Mouse (Mus musculus) liver, embryonic 16.5 days (tissue): ENCODE results near the gene Oasl2. TPM values are rescaled to one million over a fixed set of nuclear protein-coding genes. Genes with fewer than 3 reads are reported as not detected.

ENCODE experiments used
- microRNA-seq: library from miRNA; unstranded; fragments of <30 nt; microRNA quantifications from one replicate; pipeline ENCODE4, GENCODE M21; 2016
- polyA plus RNA-seq: library from polyadenylated mRNA; unstranded; fragments of >200 nt; fragmentation: Nextera tagmentation; extraction: Ambion mirVana; gene quantifications from 2 replicates; pipeline ENCODE4 v1.2.1, GENCODE M21; 2015

Gene Oasl2
- polyA plus RNA-seq, 1 experiment from 2014 or later = 2.6 TPM

Small RNA genes within 50 kb of the gene (microRNA-seq; reads per million reads assigned to microRNA genes)
- gene Mir6240 = 13.0 reads per million, percentile 31 among the genes with 10 or more reads in this experiment

Other genes with a start within 250 kb of the Oasl2 start
- 0.44 and 0.53 TPM in 2 replicates for gene Trpv4, start 238.5 kb upstream of the Oasl2 start, polyA plus RNA-seq
- 28.6 and 30.3 TPM in 2 replicates for gene Gltp, start 206.0 kb upstream of the Oasl2 start, polyA plus RNA-seq
- 2.5 and 2.9 TPM in 2 replicates for gene Tchp, start 189.2 kb upstream of the Oasl2 start, polyA plus RNA-seq
- gene Ankrd13a, start 122.3 kb upstream of the Oasl2 start, polyA plus RNA-seq = 10.0 and 11.8 TPM in 2 replicates
- 15.4 and 16.1 TPM in 2 replicates for gene Git2, start 121.4 kb upstream of the Oasl2 start, polyA plus RNA-seq
- gene 1500011B03Rik, start 73.5 kb upstream of the Oasl2 start, polyA plus RNA-seq = 19.4 and 22.7 TPM in 2 replicates
- gene 4930519G04Rik, start 43.3 kb upstream of the Oasl2 start, polyA plus RNA-seq = not detected in 2 replicates
- gene Gm9936, start 38.3 kb upstream of the Oasl2 start, polyA plus RNA-seq = 0.02 TPM in 1 of 2 replicates, not detected in the other
- 0.26 and 0.61 TPM in 2 replicates for gene Oasl1, start 26.3 kb downstream of the Oasl2 start, polyA plus RNA-seq
- 9.8 and 10.2 TPM in 2 replicates for gene 2210016L21Rik, start 45.2 kb downstream of the Oasl2 start, polyA plus RNA-seq
- gene Hnf1a, start 74.2 kb downstream of the Oasl2 start, polyA plus RNA-seq = 4.1 and 4.7 TPM in 2 replicates
- 3.2 and 3.3 TPM in 2 replicates for gene Sppl3, start 114.2 kb downstream of the Oasl2 start, polyA plus RNA-seq
- gene Gm10401, start 201.4 kb downstream of the Oasl2 start, polyA plus RNA-seq = 8.1 and 8.5 TPM in 2 replicates
- gene Acads, start 222.4 kb downstream of the Oasl2 start, polyA plus RNA-seq = 48.8 and 54.2 TPM in 2 replicates
- 7.7 and 8.1 TPM in 2 replicates for gene Unc119b, start 238.0 kb downstream of the Oasl2 start, polyA plus RNA-seq